Mouse (Mus musculus) liver, embryonic 12.5 days (tissue): Measurements from ENCODE around the gene Bbs7. TPM values are rescaled to one million over a fixed set of nuclear protein-coding genes. Genes with fewer than 3 reads are reported as not detected.

Source experiments
- polyA plus RNA-seq: library from polyadenylated mRNA; unstranded; fragments of >200 nt; fragmentation: Nextera tagmentation; extraction: Ambion mirVana; gene quantifications from 2 replicates; pipeline ENCODE4 v1.2.1, GENCODE M21; 2016

Bbs7 gene
- polyA plus RNA-seq, 1 experiment from 2014 or later: 8.3 TPM

Other genes starting within 250 kb of the Bbs7 start
- gene Anxa5, start 137.6 kb downstream of the Bbs7 start, polyA plus RNA-seq: 68.6 and 70.7 TPM in 2 replicates
- 0.83 and 1.4 TPM in 2 replicates for gene 1810062G17Rik, start 137.5 kb downstream of the Bbs7 start, polyA plus RNA-seq
- gene Gm11549, start 91.7 kb downstream of the Bbs7 start, polyA plus RNA-seq: not detected in 2 replicates
- gene Exosc9, start 60.9 kb downstream of the Bbs7 start, polyA plus RNA-seq: 56.6 and 57.8 TPM in 2 replicates
- gene Ccna2, start 41.3 kb downstream of the Bbs7 start, polyA plus RNA-seq: 288 and 294 TPM in 2 replicates
- gene Trpc3, start 76.7 kb upstream of the Bbs7 start, polyA plus RNA-seq: 0.65 and 0.81 TPM in 2 replicates
- gene 4932438A13Rik, start 249.6 kb upstream of the Bbs7 start, polyA plus RNA-seq: 22.5 and 22.8 TPM in 2 replicates